Mouse (Mus musculus) urinary bladder, adult 2 months (tissue): ENCODE data around the gene Adgra3. TPM values are rescaled to one million over a fixed set of nuclear protein-coding genes. Genes with fewer than 3 reads are reported as not detected.

Source experiments
- DNase-seq: peaks from one replicate; pipeline ENCODE4 v3.0.0; 2022; ENCODE audit warnings: low spot score
- polyA plus RNA-seq: library from polyadenylated mRNA; depleted of rRNA; stranded (reverse); fragments of >200 nt; gene quantifications from 2 replicates; pipeline ENCODE4 v1.2.3, GENCODE M21; 2012

Adgra3 gene
- polyA plus RNA-seq, 1 experiment: 13.0 TPM

- no peak for DNase-seq
These were observed 84.6 kb downstream of the Adgra3 start for GRCm38 (mm10) chr5:49974211-49974610.

- no peak for DNase-seq
These were observed 89.1 kb downstream of the Adgra3 start for GRCm38 (mm10) chr5:49969660-49970059.

DNA sequence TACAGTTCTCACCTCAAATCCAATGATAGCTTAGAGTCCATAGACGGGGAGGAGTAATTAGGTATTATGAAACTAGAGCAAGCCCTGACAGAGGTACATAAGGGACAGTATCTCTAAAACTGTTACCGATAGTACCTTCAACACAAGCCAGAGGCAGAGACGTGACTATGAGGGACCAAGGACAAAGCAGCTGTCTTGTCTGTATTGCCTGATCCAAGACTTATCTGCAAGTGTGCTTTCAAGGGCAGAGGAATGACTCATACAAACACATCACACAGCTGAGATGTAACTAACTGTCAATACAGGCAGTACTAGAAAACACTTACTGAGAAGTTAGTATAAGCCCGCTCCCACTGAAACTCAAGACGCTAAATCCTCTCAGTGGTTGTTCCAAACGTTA is 91.1 kb downstream of the Adgra3 start:
- DNase-seq: no peak

DNA sequence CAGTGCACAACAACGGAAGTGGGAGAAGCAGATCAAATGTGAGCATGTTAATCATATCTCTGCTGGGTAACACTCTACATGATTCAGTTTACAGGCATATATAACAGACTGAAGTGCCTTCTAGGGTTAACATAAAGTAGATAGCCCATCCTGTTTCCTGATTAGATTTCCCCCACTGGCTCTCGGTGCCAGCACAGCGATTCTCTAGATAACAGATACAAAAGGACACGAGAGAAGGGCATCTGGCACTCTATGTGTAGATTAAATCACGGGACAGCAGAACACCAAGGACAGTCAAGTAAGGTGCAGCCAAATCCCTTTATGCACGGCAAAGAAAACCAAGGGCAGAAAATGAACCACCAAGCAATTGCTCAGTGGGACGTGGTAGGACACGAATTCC is 93.0 kb downstream of the Adgra3 start:
- no peak for DNase-seq

GRCm38 (mm10) chr5:49961478-49962431 is 97.1 kb downstream of the Adgra3 start:
- no peak for DNase-seq

DNA sequence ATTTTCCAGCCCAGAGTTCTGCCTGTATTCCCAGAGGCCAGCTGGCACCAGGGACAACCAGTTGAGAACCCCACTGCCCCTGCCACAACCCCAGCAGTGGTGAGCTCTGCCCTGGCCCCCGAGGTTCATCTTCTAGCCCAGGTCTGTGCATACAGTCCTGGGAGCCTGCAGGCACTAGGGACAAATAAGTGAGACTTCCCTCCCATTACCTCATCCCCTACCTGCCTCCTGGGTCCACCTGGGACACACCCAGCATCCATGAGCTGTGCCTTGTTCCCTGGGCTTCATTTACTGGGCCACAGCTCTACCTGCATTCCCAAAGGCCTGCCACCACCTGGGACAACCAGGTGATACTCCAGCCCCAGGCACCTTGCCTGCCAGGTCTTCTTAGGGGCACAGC is 122.5 kb downstream of the Adgra3 start:
- no peak for DNase-seq

- no peak for DNase-seq
These were observed 134.1 kb downstream of the Adgra3 start for GRCm38 (mm10) chr5:49924712-49925111.

- DNase-seq: no peak
These were observed 143.1 kb downstream of the Adgra3 start for GRCm38 (mm10) chr5:49915695-49916106.
